Mouse (Mus musculus): ENCODE measurements at regions not wholly inside any gene's neighbourhood (a gene's known extent, or its start where the extent isn't known, plus 50 kb on each side); places are given as distances from the start of the nearest gene placed in this dataset.

DNA sequence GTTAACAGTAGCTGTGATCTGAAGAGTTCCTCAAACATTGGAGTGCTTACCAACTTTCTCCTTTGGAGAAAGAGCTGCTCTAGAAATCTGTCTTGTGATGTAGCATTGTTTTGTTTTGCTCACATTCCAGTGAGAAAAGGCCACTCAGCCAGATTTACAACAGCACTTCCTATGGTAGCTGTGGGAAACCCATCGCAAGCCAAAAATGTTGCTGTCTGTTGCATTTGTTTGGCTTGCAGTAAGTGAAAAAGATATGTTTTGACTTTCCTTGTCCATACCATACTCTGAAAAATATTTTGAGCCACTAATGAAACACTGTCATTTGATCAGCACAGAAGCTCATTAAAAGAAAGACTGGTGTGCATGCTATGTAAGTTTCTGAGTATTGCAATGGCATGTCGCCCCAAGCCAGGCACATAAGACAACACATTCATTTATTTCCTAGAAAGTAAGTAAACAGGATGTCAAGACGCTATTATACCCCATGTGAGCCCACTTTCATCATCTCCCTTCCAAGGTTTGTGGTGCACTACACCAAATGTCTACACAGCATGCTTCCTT is 66.2 kb downstream of the Car2 start:
- Histone ChIP-seq H3K9me3 (replicated peaks; ENCODE audit: control insufficient read depth, low read length) (no peaks in the 10 kb centered on the region), H3K4me3 (ENCODE audit: low read depth, low read length) (no peak overlapping the region), H3K36me3 (replicated peaks; ENCODE audit: control insufficient read depth, insufficient read depth, low read length) (no peaks in the 10 kb centered on the region), H3K27ac (ENCODE audit: low read depth) (no peak overlapping the region), H3K9ac (replicated peaks; ENCODE audit: low read depth, low read length) (no peak overlapping the region), H3K4me1 (ENCODE audit: control insufficient read depth, insufficient read depth) (no peaks in the 10 kb centered on the region), H3K27me3 (ENCODE audit: control insufficient read depth, insufficient read depth, low read length) (no peaks in the 10 kb centered on the region), H3K4me2 (ENCODE audit: low read depth, low read length) (no peak overlapping the region)
- TF ChIP-seq EP300 (IDR thresholded peaks at IDR 0.05; ENCODE audit: low read depth) (no peak), CTCF (IDR thresholded peaks at IDR 0.05; ENCODE audit: low read depth) (no peak)
- DNase-seq (ENCODE audit: low spot score), result no peak
- WGBS, result 69% methylated on average over 3 of the region's 3 CpGs
- no peak for ATAC-seq (ENCODE audit: insufficient read depth, low read depth)

DNA sequence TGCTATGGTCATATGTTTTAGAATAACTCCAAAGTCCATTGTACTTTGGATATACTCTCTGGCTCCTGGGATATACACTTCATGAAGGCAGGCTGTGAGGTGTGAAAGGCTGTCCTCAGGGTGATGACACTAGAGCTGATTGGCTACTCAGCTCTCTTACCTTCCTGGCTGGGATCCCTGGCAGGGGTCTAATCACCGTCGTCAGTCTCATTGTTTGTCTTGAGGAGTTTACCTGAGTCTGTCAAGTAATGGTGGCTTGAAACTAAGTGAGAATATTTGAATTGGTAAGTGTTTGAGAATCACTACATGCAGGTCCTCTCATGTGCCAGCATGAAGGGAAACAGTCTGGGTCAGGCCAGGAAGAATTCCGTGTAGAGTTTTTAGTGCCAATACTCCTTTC is 66.9 kb downstream of the Car2 start:
- no peak overlapping the region for H3K27ac ChIP-seq (ENCODE audit: low read depth)
- no peak overlapping the region for H3K4me3 ChIP-seq (ENCODE audit: low read depth, low read length)
- WGBS, result 30% methylated on average over 3 of the region's 3 CpGs
- no peaks in the 10 kb centered on the region for H3K9me3 ChIP-seq (replicated peaks; ENCODE audit: control insufficient read depth, low read length)
- no peaks in the 10 kb centered on the region for H3K4me1 ChIP-seq (ENCODE audit: control insufficient read depth, insufficient read depth)
- H3K27me3 ChIP-seq (ENCODE audit: control insufficient read depth, insufficient read depth, low read length), result no peaks in the 10 kb centered on the region
- TF ChIP-seq EP300 (IDR thresholded peaks at IDR 0.05; ENCODE audit: low read depth), result no peak
- no peak for TF ChIP-seq CTCF (IDR thresholded peaks at IDR 0.05; ENCODE audit: low read depth)
- no peak overlapping the region for H3K4me2 ChIP-seq (ENCODE audit: low read depth, low read length)
- DNase-seq (ENCODE audit: low spot score) (no peak), ATAC-seq (ENCODE audit: insufficient read depth, low read depth) (no peak)
- H3K9ac ChIP-seq (replicated peaks; ENCODE audit: low read depth, low read length), result no peak overlapping the region
- H3K36me3 ChIP-seq (replicated peaks; ENCODE audit: control insufficient read depth, insufficient read depth, low read length), result no peaks in the 10 kb centered on the region

DNA sequence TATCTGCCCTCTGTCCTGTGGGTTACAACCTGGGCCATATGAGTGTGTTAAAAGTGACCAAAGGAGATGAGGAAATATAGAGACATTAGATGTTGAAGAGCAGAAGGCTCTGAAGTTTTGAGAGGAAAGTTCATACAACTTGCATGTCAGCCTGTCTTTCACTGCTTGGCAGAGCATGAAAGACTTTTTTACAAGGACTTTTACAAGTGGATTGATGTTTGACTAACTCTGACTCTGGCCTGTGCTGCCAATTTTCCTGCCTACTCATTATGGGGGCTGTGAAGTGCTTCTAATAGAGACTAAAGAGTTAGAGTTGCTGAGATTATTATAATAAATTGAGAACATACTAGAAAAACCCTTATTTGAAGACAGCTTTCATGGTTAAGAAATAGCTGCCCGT is 71.4 kb downstream of the Car2 start:
- no peak overlapping the region for H3K9ac ChIP-seq (replicated peaks; ENCODE audit: low read depth, low read length)
- no peak overlapping the region for H3K4me3 ChIP-seq (ENCODE audit: low read depth, low read length)
- no peak for DNase-seq (ENCODE audit: low spot score)
- H3K27me3 ChIP-seq (ENCODE audit: control insufficient read depth, insufficient read depth, low read length), result no peaks in the 10 kb centered on the region
- no peak for TF ChIP-seq CTCF (IDR thresholded peaks at IDR 0.05; ENCODE audit: low read depth)
- no peak for TF ChIP-seq EP300 (IDR thresholded peaks at IDR 0.05; ENCODE audit: low read depth)
- no peaks in the 10 kb centered on the region for H3K4me1 ChIP-seq (ENCODE audit: control insufficient read depth, insufficient read depth)
- no peaks in the 10 kb centered on the region for H3K36me3 ChIP-seq (replicated peaks; ENCODE audit: control insufficient read depth, insufficient read depth, low read length)
- no peak for ATAC-seq (ENCODE audit: insufficient read depth, low read depth)
- no peak overlapping the region for H3K4me2 ChIP-seq (ENCODE audit: low read depth, low read length)
- no peak overlapping the region for H3K27ac ChIP-seq (ENCODE audit: low read depth)
- 56% methylated on average over 1 of the region's 1 CpGs for WGBS
- no peaks in the 10 kb centered on the region for H3K9me3 ChIP-seq (replicated peaks; ENCODE audit: control insufficient read depth, low read length)

DNA sequence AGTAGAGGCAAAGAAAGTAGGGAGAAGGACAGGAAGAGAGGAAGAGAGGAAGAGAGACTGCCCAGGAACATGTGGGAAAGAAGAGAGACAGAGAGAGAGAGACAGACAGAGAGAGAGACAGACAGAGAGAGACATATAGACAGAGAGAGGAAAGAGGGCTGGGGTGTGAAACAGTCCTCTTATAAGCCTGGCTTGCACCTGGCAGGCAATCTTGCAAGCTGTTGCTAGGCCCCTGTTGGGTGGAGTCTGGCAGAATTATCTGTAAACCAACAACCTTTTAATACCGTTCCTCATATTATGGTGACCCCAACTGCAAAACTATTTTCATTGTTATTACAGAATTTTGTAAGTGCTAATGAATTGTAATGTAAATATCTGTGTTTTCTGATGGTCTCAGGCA is 72.2 kb downstream of the Car2 start:
- no peak overlapping the region for H3K27ac ChIP-seq (ENCODE audit: low read depth)
- H3K4me1 ChIP-seq (ENCODE audit: control insufficient read depth, insufficient read depth), result no peaks in the 10 kb centered on the region
- no peak for TF ChIP-seq CTCF (IDR thresholded peaks at IDR 0.05; ENCODE audit: low read depth)
- TF ChIP-seq EP300 (IDR thresholded peaks at IDR 0.05; ENCODE audit: low read depth), result no peak
- H3K9ac ChIP-seq (replicated peaks; ENCODE audit: low read depth, low read length), result no peak overlapping the region
- ATAC-seq (ENCODE audit: insufficient read depth, low read depth) (no peak), DNase-seq (ENCODE audit: low spot score) (no peak)
- H3K4me2 ChIP-seq (ENCODE audit: low read depth, low read length), result no peak overlapping the region
- H3K27me3 ChIP-seq (ENCODE audit: control insufficient read depth, insufficient read depth, low read length), result no peaks in the 10 kb centered on the region
- no peak overlapping the region for H3K4me3 ChIP-seq (ENCODE audit: low read depth, low read length)
- 53% methylated on average over 1 of the region's 1 CpGs for WGBS
- H3K36me3 ChIP-seq (replicated peaks; ENCODE audit: control insufficient read depth, insufficient read depth, low read length), result no peaks in the 10 kb centered on the region
- no peaks in the 10 kb centered on the region for H3K9me3 ChIP-seq (replicated peaks; ENCODE audit: control insufficient read depth, low read length)

DNA sequence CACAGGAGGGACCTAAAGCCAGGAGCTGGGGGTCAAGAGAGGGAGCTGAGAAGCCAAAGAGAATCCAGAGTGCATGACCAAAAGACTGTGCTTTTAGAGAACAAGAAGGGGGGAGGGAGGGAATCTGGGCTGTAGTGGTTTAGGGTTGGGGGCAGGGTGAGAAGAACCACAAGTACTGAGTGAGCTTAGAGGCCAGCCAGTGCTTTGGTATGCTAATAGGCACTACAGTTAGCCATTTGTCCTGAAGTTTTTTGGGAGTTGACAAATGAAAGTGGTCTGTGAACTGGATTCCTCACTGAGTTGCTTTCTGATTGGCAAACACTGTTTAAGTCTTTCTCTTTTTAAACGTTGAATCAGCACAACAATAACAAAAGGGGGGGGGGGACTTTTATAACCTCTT is 73.5 kb downstream of the Car2 start:
- DNase-seq (ENCODE audit: low spot score) (no peak), ATAC-seq (ENCODE audit: insufficient read depth, low read depth) (no peak)
- Histone ChIP-seq H3K27ac (ENCODE audit: low read depth) (no peak overlapping the region), H3K4me3 (ENCODE audit: low read depth, low read length) (no peak overlapping the region), H3K9ac (replicated peaks; ENCODE audit: low read depth, low read length) (no peak overlapping the region), H3K36me3 (replicated peaks; ENCODE audit: control insufficient read depth, insufficient read depth, low read length) (no peaks in the 10 kb centered on the region), H3K4me2 (ENCODE audit: low read depth, low read length) (no peak overlapping the region), H3K9me3 (replicated peaks; ENCODE audit: control insufficient read depth, low read length) (no peaks in the 10 kb centered on the region), H3K27me3 (ENCODE audit: control insufficient read depth, insufficient read depth, low read length) (no peaks in the 10 kb centered on the region), H3K4me1 (ENCODE audit: control insufficient read depth, insufficient read depth) (no peaks in the 10 kb centered on the region)
- WGBS, result 0% methylated on average over 1 of the region's 1 CpGs
- TF ChIP-seq EP300 (IDR thresholded peaks at IDR 0.05; ENCODE audit: low read depth) (no peak), CTCF (IDR thresholded peaks at IDR 0.05; ENCODE audit: low read depth) (no peak)

DNA sequence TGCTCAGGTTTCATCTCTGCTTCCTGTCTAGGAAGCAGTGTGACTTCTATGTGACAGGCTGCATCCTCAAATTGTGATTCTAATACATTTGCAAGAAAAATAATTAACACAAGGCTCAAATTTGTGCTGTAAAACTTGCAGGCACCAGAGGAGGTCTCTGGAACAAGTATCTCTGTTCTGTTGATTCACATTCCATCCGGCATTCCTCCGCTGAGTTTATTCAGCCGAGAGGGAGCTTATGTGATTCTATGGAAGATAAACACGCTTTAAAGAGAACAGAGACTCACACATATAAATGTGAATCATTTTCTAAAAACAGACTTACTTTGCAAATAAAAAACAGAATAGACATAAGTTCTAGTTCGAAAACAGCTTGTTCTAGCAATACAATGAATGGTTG is 78.7 kb downstream of the Car2 start:
- Histone ChIP-seq H3K36me3 (replicated peaks; ENCODE audit: control insufficient read depth, insufficient read depth, low read length) (no peaks in the 10 kb centered on the region), H3K4me1 (ENCODE audit: control insufficient read depth, insufficient read depth) (no peaks in the 10 kb centered on the region), H3K9ac (replicated peaks; ENCODE audit: low read depth, low read length) (no peak overlapping the region), H3K27me3 (ENCODE audit: control insufficient read depth, insufficient read depth, low read length) (no peaks in the 10 kb centered on the region), H3K4me2 (ENCODE audit: low read depth, low read length) (no peak overlapping the region), H3K27ac (ENCODE audit: low read depth) (no peak overlapping the region), H3K4me3 (ENCODE audit: low read depth, low read length) (no peak overlapping the region), H3K9me3 (replicated peaks; ENCODE audit: control insufficient read depth, low read length) (no peaks in the 10 kb centered on the region)
- TF ChIP-seq CTCF (IDR thresholded peaks at IDR 0.05; ENCODE audit: low read depth) (no peak), EP300 (IDR thresholded peaks at IDR 0.05; ENCODE audit: low read depth) (no peak)
- DNase-seq (ENCODE audit: low spot score), result no peak
- 53% methylated on average over 5 of the region's 5 CpGs for WGBS
- ATAC-seq (ENCODE audit: insufficient read depth, low read depth), result no peak

All from heart, postnatal 0 days (tissue).